Mouse (Mus musculus) ES-Bruce4 (cell line): ENCODE measurements around the gene Gm5485.

ENCODE experiments used
- CTCF ChIP-seq: IDR thresholded peaks from one replicate; pipeline ENCODE4 v1.8.1; 2011; ENCODE audit warnings: low read depth, low read length
- POLR2A ChIP-seq: IDR thresholded peaks from one replicate; pipeline ENCODE4 v1.8.1; 2011; ENCODE audit warnings: low read length; ENCODE audit not compliant: insufficient read depth

DNA sequence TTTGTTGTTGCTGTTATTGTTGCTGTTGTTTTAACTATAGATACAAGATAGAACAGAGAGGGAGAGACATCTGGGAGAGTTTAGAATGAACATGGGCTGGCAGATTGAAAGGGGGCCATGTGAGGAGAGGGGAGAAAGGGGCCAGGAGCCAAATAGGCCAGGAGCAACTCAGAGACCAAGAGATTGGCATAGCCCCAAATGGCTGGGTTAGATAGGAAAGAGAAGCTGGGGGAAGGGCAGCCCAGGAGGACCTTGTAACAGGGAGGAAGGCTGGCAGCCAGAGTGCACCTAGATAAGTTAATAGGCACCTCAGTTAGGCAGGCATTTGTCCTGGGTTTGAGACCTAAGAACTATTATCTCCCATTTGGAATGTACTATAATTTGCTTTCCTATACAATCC is 25.3 kb upstream of the Gm5485 start:
- no peak for TF ChIP-seq CTCF
- no peak for TF ChIP-seq POLR2A
